Mouse (Mus musculus) myocyte (in vitro differentiated cells): Measurements from ENCODE around the gene Tmem182. TPM values are rescaled to one million over a fixed set of nuclear protein-coding genes. Genes with fewer than 3 reads are reported as not detected.

Experiments
- H3K27me3 ChIP-seq: one replicate; pipeline ENCODE4 v1.6.1; 2011; ENCODE audit not compliant: control insufficient read depth, insufficient read depth, insufficient read length
- H3K36me3 ChIP-seq: one replicate; pipeline ENCODE4 v1.6.1; 2011; ENCODE audit not compliant: control insufficient read depth, insufficient read depth
- H3K4me2 ChIP-seq: one replicate; pipeline ENCODE4 v1.6.1; 2011; ENCODE audit warnings: low read depth, control low read depth
- H3K4me3 ChIP-seq: one replicate; pipeline ENCODE4 v1.5.1; 2011; ENCODE audit warnings: mild to moderate bottlenecking, control low read depth, moderate library complexity
- H3K79me2 ChIP-seq: one replicate; pipeline ENCODE4 v1.6.1; 2011; ENCODE audit not compliant: control insufficient read depth, insufficient read depth
- H3ac ChIP-seq: one replicate; pipeline ENCODE4 v1.6.1; 2011; ENCODE audit not compliant: control insufficient read depth, insufficient read length
- CEBPB ChIP-seq: IDR thresholded peaks from 2 replicates; pipeline ENCODE4 v1.6.1; 2011; ENCODE audit warnings: mild to moderate bottlenecking, moderate library complexity; ENCODE audit not compliant: poor library complexity, insufficient read depth, severe bottlenecking
- E2F4 ChIP-seq: IDR thresholded peaks from one replicate; pipeline ENCODE4 v1.6.1; 2011; ENCODE audit warnings: mild to moderate bottlenecking, control low read depth, moderate library complexity; ENCODE audit not compliant: insufficient read depth
- MAX ChIP-seq: IDR thresholded peaks from one replicate; pipeline ENCODE4 v1.6.1; 2011; ENCODE audit warnings: low read depth, mild to moderate bottlenecking, control low read depth
- MYOD1 ChIP-seq, 3 experiments: IDR thresholded peaks; one replicate each; pipeline ENCODE4 v1.6.1; 2011; ENCODE audit warnings: control low read depth in 2 of 3, low read depth in 2 of 3, mild to moderate bottlenecking in 2 of 3, moderate library complexity in 1 of 3; ENCODE audit not compliant: insufficient read length in 2 of 3, control insufficient read depth in 1 of 3
- MYOG ChIP-seq, 3 experiments: IDR thresholded peaks; one replicate each; pipeline ENCODE4 v1.6.1; 2011; ENCODE audit warnings: control low read depth in 2 of 3, low read depth in 2 of 3, mild to moderate bottlenecking in 2 of 3; ENCODE audit not compliant: insufficient read length in 2 of 3, control insufficient read depth in 1 of 3, insufficient read depth in 1 of 3
- POLR2A ChIP-seq: IDR thresholded peaks from one replicate; pipeline ENCODE4 v1.6.1; 2011; ENCODE audit warnings: low read depth, mild to moderate bottlenecking, control low read depth, moderate library complexity; ENCODE audit not compliant: insufficient read length
- POLR2AphosphoS2 ChIP-seq: IDR thresholded peaks from one replicate; pipeline ENCODE4 v1.6.1; 2011; ENCODE audit warnings: low read depth, control low read depth; ENCODE audit not compliant: insufficient read length
- REST ChIP-seq: IDR thresholded peaks from one replicate; pipeline ENCODE4 v1.6.1; 2011; ENCODE audit warnings: mild to moderate bottlenecking, control low read depth, moderate library complexity; ENCODE audit not compliant: insufficient read depth, insufficient read length
- SRF ChIP-seq: IDR thresholded peaks from one replicate; pipeline ENCODE4 v1.6.1; 2011; ENCODE audit warnings: low read depth; ENCODE audit not compliant: control insufficient read depth, insufficient read length
- TCF12 ChIP-seq: IDR thresholded peaks from one replicate; pipeline ENCODE4 v1.6.1; 2011; ENCODE audit warnings: mild to moderate bottlenecking, control low read depth; ENCODE audit not compliant: poor library complexity, insufficient read depth, severe bottlenecking
- TCF3 ChIP-seq: IDR thresholded peaks from one replicate; pipeline ENCODE4 v1.6.1; 2011; ENCODE audit warnings: low read depth, control low read depth; ENCODE audit not compliant: insufficient read length
- USF1 ChIP-seq: IDR thresholded peaks from one replicate; pipeline ENCODE4 v1.6.1; 2011; ENCODE audit warnings: low read depth, mild to moderate bottlenecking, control low read depth, moderate library complexity
- polyA plus RNA-seq: library from polyadenylated mRNA; unstranded; fragments of >200 nt; fragmentation: generic; extraction: Trizol; gene quantifications from one replicate; pipeline ENCODE4 v1.2.1, GENCODE M21; 2012; ENCODE audit warnings: missing spikeins

The Tmem182 gene
- polyA plus RNA-seq, 1 experiment, result 58.0 TPM

DNA sequence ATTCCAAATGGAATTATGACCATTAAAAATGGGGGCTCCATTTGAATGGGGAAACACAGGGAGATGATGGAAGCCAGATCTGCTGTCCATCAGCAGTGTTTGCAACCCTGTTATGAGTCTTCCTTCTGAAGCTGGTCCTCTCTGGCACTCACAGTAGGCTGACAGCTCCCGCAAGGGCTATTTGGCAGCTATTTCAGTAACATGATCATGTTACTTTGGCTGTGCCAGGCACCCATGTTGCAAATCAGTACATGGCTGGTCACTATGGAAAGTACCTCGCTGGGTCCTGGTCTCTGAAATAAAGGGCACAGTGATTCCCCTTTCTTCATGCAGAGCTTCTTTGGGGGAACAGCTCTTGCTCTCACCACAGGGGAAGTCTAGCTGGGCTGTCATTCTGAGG, 62.2 kb downstream of the Tmem182 start:
- no peak overlapping the region for H3K4me2 ChIP-seq
- no peaks in the 10 kb centered on the region for H3K79me2 ChIP-seq
- no peaks in the 10 kb centered on the region for H3K27me3 ChIP-seq
- H3K36me3 ChIP-seq, result no peaks in the 10 kb centered on the region
- H3ac ChIP-seq, result no peak overlapping the region
- no peak for TF ChIP-seq REST
- TF ChIP-seq MYOD1 (IDR thresholded peaks at IDR 0.05; ENCODE audit: control insufficient read depth in 1 of 3, insufficient read length in 2 of 3, low read depth in 2 of 3), result no peak
- no peak for TF ChIP-seq TCF12
- no peak for TF ChIP-seq CEBPB
- no peak for TF ChIP-seq SRF
- TF ChIP-seq MAX, result no peak
- no peak for TF ChIP-seq MYOG (IDR thresholded peaks at IDR 0.05; ENCODE audit: control insufficient read depth in 1 of 3, insufficient read depth in 1 of 3, insufficient read length in 2 of 3, low read depth in 2 of 3)
- TF ChIP-seq USF1, result no peak
- TF ChIP-seq POLR2A, result no peak
- TF ChIP-seq TCF3, result no peak
- TF ChIP-seq E2F4, result no peak
- no peak for TF ChIP-seq POLR2AphosphoS2
- H3K4me3 ChIP-seq, result no peak overlapping the region

DNA sequence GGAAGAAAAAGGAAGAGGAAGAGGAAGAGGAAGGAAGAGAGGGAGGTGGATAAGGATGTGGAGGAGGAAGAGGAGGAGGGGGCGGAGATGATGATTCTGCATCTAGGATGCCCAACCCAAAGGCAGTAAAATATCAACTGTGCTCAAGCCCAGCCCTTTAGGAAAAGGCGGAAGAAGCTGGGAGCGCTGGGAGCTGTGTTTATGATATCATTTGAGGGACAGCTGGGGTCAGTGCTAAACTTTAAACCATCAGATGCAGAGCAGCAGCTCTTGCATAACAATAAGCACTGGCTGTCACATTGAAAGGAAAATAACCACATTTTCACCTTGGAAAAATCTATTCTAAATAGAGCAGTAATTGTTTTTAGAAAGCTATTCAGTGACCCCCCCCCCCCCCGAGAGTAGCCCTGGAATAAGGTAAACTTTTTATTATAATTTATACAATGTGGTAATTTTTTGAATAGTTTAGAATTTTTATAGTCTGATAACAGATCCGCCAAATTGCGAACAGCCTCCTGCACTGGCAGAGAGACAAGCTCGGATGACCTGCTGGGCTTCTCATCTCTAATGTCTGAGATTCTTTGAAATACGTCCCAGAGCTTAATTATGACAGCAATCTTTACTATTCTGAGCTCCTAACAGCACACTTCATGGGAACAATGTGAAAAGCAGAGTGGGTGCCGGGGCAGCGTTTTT, 68.5 kb downstream of the Tmem182 start:
- H3K4me2 ChIP-seq, result peak overlapping the region; percentile 24

DNA sequence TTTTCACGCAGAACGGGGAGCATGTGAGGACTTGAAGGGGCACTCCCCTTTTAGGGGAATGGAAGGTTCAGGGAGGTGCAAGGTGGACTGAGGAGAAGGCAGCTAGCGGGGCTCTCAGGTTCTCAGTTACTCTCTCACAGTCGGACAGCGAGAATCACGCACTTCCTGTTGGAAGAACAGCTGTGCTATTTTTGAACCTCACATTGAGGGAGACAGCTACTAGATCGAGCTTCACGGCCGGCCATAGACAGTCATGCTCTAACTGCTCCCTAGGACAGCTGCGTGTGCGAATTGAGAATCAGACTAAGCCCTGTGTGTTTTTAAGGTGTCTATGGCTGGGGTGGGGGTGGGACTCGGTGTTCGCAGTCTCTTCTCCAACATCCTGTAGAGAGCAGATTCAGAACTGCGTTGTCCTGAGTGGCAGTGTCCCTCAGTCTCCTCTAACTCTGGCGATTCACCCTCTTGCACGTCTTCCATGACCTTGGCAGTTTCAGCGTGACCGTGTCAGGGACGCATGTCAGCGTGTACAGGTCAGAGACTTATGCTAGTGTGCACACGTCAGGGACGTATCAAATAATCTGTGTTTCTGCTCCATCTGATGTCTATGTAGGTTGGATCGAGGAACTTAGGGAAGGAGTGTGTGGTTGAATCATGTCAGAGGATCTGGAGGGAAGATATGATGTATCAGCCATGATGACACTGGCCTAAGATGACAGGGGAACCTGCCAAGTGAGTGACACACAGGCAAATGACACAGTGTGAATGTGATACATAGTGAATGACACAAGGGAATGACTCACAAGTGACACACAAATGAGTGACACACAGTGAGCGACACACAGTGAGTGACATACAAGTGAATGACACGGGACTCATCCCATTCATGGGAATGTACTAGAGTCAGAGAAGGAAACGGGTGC, 69.3 kb downstream of the Tmem182 start:
- no peaks in the 10 kb centered on the region for H3K27me3 ChIP-seq
- H3ac ChIP-seq, result no peak overlapping the region
- TF ChIP-seq MYOD1 (IDR thresholded peaks at IDR 0.05; ENCODE audit: control insufficient read depth in 1 of 3, insufficient read length in 2 of 3, low read depth in 2 of 3) (peak in 1 of 3 experiments; percentile 16), TCF12 (no peak)
- H3K36me3 ChIP-seq, result no peaks in the 10 kb centered on the region
- no peaks in the 10 kb centered on the region for H3K79me2 ChIP-seq
- peak overlapping the region; percentile 24 for H3K4me2 ChIP-seq
- no peak overlapping the region for H3K4me3 ChIP-seq

More for the DNA sequence above, 68.5 kb downstream of the Tmem182 start:
- Histone ChIP-seq H3K4me3 (no peak overlapping the region), H3K36me3 (no peaks in the 10 kb centered on the region), H3K79me2 (no peaks in the 10 kb centered on the region), H3ac (no peak overlapping the region), H3K27me3 (no peaks in the 10 kb centered on the region)
- no peak for TF ChIP-seq CEBPB
- TF ChIP-seq MAX, result no peak
- no peak for TF ChIP-seq POLR2A
- TF ChIP-seq REST, result no peak
- no peak for TF ChIP-seq TCF3
- no peak for TF ChIP-seq POLR2AphosphoS2
- no peak for TF ChIP-seq E2F4
- no peak for TF ChIP-seq USF1

DNA sequence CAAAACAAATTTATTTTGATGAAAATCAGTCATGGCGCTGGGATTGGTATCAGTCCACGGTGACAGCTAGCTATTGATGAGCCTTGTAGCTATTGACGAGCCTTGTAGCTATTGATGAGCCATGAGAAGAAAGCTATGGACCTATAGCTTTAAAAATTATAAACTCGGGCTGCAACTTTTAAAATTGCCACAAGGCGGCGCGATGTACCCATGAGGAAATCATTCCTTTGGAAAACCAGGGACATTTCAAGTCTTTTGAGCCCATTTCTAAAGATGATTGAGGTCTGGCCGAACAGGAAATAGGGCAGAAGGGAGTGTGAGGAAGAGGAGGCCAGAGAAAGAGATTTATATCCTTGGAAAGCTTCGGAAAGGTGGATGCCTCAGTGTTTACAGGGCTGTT, 73.7 kb downstream of the Tmem182 start:
- H3K4me3 ChIP-seq, result no peak overlapping the region
- no peaks in the 10 kb centered on the region for H3K36me3 ChIP-seq
- H3ac ChIP-seq, result no peak overlapping the region
- TF ChIP-seq POLR2AphosphoS2 (no peak), REST (no peak), USF1 (no peak), MAX (no peak), MYOD1 (IDR thresholded peaks at IDR 0.05; ENCODE audit: control insufficient read depth in 1 of 3, insufficient read length in 2 of 3, low read depth in 2 of 3) (no peak), POLR2A (no peak), TCF12 (no peak), SRF (no peak), TCF3 (no peak), CEBPB (no peak), E2F4 (no peak), MYOG (IDR thresholded peaks at IDR 0.05; ENCODE audit: control insufficient read depth in 1 of 3, insufficient read depth in 1 of 3, insufficient read length in 2 of 3, low read depth in 2 of 3) (no peak)
- H3K4me2 ChIP-seq, result peak overlapping the region; percentile 8
- no peaks in the 10 kb centered on the region for H3K79me2 ChIP-seq
- H3K27me3 ChIP-seq, result no peaks in the 10 kb centered on the region

DNA sequence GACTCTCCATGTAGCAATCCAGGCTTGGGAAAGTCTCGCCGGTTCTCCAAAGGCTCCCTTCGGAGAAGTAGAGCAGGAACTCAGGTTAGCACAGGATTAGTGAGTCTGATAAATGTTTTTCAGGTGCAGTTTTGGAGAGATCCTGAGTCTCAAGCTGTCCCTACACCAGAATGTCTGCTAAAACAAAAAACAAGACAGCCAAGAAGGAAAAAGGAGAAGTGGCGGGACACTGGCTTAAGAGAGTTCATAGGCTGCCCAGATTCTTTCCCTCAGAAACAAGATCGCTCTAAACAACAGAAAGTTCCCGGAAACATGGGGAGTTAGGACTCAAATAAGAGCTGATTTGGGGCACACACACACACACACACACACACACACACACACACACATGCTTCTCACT, 74.1 kb downstream of the Tmem182 start:
- peak overlapping the region; percentile 8 for H3K4me2 ChIP-seq
- no peak overlapping the region for H3ac ChIP-seq
- H3K36me3 ChIP-seq, result no peaks in the 10 kb centered on the region
- no peak overlapping the region for H3K4me3 ChIP-seq
- H3K27me3 ChIP-seq, result no peaks in the 10 kb centered on the region
- TF ChIP-seq MYOD1 (IDR thresholded peaks at IDR 0.05; ENCODE audit: control insufficient read depth in 1 of 3, insufficient read length in 2 of 3, low read depth in 2 of 3) (no peak), USF1 (no peak), MYOG (IDR thresholded peaks at IDR 0.05; ENCODE audit: control insufficient read depth in 1 of 3, insufficient read depth in 1 of 3, insufficient read length in 2 of 3, low read depth in 2 of 3) (no peak), POLR2A (no peak)
- no peaks in the 10 kb centered on the region for H3K79me2 ChIP-seq
